Mouse (Mus musculus) layer of hippocampus, adult 2 months (tissue): ENCODE data around the gene Marf1. TPM values are rescaled to one million over a fixed set of nuclear protein-coding genes. Genes with fewer than 3 reads are reported as not detected.
A peak's percentile ranks its signal among the peaks of the same experiment; 100 is the strongest.

ENCODE experiments used
- DNase-seq, 2 experiments: peaks; one replicate each; pipeline ENCODE4 v3.0.0; 2022; ENCODE audit warnings: low spot score in 2 of 2
- H3K27ac ChIP-seq: fragments of 200-600 bp; 2 replicates; pipeline ENCODE4 v1.8.1; 2022
- H3K4me3 ChIP-seq: fragments of 200-600 bp; 2 replicates; pipeline ENCODE4 v1.8.1; 2022; ENCODE audit warnings: mild to moderate bottlenecking
- CTCF ChIP-seq: fragments of 200-600 bp; conservative IDR thresholded peaks from 2 replicates; pipeline ENCODE4 v1.8.1; 2022; ENCODE audit warnings: antibody characterized with exemption, mild to moderate bottlenecking, moderate library complexity
- total RNA-seq, 2 experiments: library from RNA; stranded (reverse); gene quantifications; 2 replicates each; pipeline ENCODE4 v1.2.3; 2021

The Marf1 gene
- total RNA-seq, 2 experiments from 2014 or later, result 134 to 138 TPM

DNA sequence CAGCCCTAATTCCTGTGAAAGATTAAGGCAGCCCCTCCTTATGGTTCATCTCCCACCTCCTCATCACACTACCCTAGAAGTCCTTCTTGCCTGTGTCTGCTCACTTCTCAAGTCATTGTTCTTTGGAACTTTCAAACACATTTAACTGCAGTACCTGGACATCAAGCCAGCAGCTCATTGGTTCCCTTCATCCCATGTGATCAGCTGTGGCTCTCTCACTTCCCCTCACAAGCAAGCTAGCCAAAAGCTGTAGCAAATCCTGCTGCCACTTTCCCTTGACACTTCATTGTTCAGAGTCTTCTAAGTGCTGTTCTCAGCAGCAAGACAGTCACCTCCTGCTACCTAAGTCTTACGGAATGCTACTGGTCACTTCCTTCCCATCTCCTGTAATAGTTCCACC, 37.9 kb downstream of the Marf1 start:
- H3K27ac ChIP-seq, result no peak overlapping the region
- H3K4me3 ChIP-seq, result no peak overlapping the region
- no peak for TF ChIP-seq CTCF
- DNase-seq, result no peak

DNA sequence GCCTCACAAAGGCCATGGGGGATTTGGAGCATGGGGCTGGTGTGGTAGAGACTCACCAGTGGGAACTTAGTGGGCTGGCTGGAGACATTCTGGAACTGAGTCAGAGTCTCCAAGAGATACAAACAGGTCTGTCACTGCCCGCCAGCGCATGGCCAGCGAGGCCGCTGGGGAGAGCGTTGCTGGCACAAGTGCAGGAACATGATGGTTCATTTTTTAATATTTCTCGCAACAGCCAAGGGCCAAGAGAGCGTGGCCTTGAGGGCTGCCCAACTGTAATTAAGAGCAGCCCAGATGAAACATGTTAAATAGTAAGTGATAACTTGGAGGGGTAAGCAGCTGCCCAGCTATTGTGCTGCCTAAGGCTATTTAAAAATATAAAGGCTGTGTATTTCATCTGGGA, 38.4 kb downstream of the Marf1 start:
- no peak overlapping the region for H3K27ac ChIP-seq
- DNase-seq, result no peak
- TF ChIP-seq CTCF, result no peak
- no peak overlapping the region for H3K4me3 ChIP-seq

DNA sequence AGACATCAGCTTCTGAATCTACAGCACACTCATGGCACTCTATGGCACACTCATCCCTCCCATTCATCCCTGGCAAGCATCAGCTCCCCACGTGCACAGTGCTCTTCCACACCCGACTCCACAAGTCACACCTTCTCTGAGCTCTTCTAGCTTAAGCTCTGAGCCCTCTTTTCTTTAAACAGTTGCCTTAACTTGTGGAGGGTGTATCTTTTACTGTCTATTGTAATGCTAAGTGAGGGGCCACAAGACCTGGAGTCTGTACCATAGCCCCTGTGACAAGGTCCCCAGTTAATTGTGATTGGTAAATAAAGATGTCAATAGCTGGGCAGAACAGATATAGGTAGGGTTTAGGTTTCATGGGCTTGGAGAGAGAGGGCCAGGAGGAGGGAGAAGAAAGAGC, 39.2 kb downstream of the Marf1 start:
- Histone ChIP-seq H3K4me3 (no peak overlapping the region), H3K27ac (no peak overlapping the region)
- DNase-seq, result no peak
- no peak for TF ChIP-seq CTCF

GRCm38 (mm10) chr16:14122586-14122985, 40.6 kb downstream of the Marf1 start:
- H3K27ac ChIP-seq, result no peak overlapping the region
- no peak for DNase-seq

DNA sequence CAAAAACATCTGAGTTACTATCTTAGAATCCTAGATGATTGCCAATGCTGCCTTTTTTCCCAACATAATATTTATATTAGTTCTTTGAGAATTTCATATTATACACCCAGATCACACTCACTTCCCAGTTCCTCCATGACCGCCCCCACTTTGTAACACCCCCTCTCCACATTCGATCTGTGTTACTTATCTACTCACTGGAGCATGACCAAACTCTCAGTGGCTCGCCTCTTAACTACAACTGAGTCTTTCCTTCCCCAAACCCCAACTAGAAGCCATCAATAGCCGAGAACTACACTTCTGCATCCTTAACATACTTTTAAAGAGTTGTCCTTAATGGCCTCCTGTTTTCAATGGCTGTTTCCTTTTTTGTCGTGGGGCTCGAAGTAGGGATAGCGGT, 41.6 kb downstream of the Marf1 start:
- Histone ChIP-seq H3K27ac (no peak overlapping the region), H3K4me3 (no peak overlapping the region)
- no peak for DNase-seq
- TF ChIP-seq CTCF, result no peak

More at GRCm38 (mm10) chr16:14122586-14122985, 40.6 kb downstream of the Marf1 start:
- H3K4me3 ChIP-seq, result no peak overlapping the region
- peak; percentile 51 for TF ChIP-seq CTCF

- Histone ChIP-seq H3K4me3 (no peak overlapping the region), H3K27ac (no peak overlapping the region)
- DNase-seq, result no peak
- no peak for TF ChIP-seq CTCF
Measured at GRCm38 (mm10) chr16:14120941-14121340, 42.2 kb downstream of the Marf1 start.

DNA sequence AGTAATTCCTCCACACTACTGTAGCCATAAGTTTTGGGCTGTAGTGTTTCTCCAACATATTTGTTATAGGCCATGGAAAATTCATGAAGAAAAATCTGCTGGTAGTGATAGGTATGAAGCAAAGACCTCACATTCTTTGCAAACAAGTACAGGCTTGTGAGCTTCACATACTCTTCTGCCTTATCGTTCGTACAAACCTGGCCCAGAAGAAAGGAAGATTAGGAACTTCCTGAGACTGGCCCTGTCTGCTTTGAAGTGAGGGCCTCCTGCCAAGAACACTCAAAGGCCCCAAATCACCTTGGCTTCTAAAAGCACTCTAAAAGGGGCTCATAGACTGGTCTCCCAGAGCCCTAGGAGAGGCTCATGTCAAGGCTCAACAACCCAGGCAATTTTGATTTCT, 45.9 kb downstream of the Marf1 start:
- no peak overlapping the region for H3K4me3 ChIP-seq
- no peak overlapping the region for H3K27ac ChIP-seq
- no peak for TF ChIP-seq CTCF
- DNase-seq, result no peak

- no peak for TF ChIP-seq CTCF
- DNase-seq, result no peak
- Histone ChIP-seq H3K27ac (no peak overlapping the region; the same call in 1 of the 2 replicates), H3K4me3 (no peak overlapping the region)
Measured at GRCm38 (mm10) chr16:14112742-14113141, 50.4 kb downstream of the Marf1 start.

GRCm38 (mm10) chr16:14112133-14112532, 51.0 kb downstream of the Marf1 start:
- Histone ChIP-seq H3K27ac (peak overlapping the region; percentile 46; the same call in 1 of the 2 replicates), H3K4me3 (no peak overlapping the region)
- no peak for DNase-seq
- TF ChIP-seq CTCF, result peak; percentile 68

- Histone ChIP-seq H3K27ac (peak overlapping the region; percentile 46; the same call in 1 of the 2 replicates), H3K4me3 (no peak overlapping the region)
- no peak for TF ChIP-seq CTCF
- no peak for DNase-seq
Measured at GRCm38 (mm10) chr16:14110922-14111321, 52.2 kb downstream of the Marf1 start.

DNA sequence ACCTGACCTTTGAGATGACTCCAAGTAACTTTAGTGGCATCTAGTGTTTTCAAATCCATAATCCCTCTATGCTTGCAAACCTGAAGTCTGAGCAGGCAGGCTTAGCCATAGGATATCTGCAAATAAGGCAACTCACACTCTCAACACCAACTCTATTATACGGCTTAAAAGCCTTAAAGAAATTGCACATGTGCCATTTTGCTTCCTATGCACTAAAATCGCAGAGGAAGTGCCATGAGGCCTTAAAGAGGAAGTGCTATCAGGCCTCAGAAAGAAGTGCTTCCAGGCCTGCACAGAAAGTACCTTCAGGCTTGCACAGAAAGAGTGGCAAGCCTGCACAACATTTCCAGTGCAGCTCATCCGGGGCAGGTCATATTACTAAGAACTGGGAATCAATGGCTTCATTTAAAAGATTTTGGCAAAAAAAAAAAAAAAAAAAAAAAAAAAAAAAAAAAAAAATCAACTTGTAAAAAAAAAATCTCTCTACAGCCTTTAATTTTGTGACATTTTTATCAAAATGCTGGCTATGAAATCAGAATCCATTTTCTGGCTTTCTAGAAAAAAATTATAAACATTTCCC, 53.4 kb downstream of the Marf1 start:
- H3K27ac ChIP-seq, result no peak overlapping the region
- TF ChIP-seq CTCF, result no peak
- DNase-seq, result no peak
- no peak overlapping the region for H3K4me3 ChIP-seq

- Histone ChIP-seq H3K4me3 (no peak overlapping the region), H3K27ac (no peak overlapping the region)
- TF ChIP-seq CTCF, result no peak
- DNase-seq, result no peak
Measured at GRCm38 (mm10) chr16:14105891-14106290, 57.3 kb downstream of the Marf1 start.

- no peak for TF ChIP-seq CTCF
Measured at GRCm38 (mm10) chr16:14091771-14092170, 71.4 kb downstream of the Marf1 start.

DNA sequence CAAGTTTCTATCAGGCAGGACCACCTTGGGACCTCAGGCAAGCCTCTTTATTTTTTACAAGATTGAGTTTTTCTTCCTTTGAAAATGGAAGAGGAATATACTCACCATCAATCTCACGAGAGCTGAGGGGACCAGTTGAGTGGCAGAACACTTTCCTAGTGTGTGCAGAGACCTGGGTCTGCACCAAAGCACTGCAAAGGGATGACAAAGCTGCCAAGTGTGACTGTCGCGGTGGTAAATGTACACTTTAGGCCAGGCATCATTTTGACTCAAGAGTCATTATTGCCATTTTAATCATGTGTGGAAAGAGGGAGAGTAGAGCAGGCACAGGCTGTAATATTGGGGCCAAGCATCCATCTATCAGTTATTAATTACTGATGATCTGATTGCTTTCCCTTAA, 73.9 kb downstream of the Marf1 start:
- DNase-seq, result no peak
- TF ChIP-seq CTCF, result no peak
- H3K4me3 ChIP-seq, result no peak overlapping the region
- H3K27ac ChIP-seq, result no peak overlapping the region

More at GRCm38 (mm10) chr16:14091771-14092170, 71.4 kb downstream of the Marf1 start:
- DNase-seq, result no peak
- no peak overlapping the region for H3K27ac ChIP-seq
- H3K4me3 ChIP-seq, result no peak overlapping the region
